Mouse (Mus musculus): ENCODE data around the gene Ralgps1. TPM values are rescaled to one million over a fixed set of nuclear protein-coding genes. Genes with fewer than 3 reads are reported as not detected.

Ralgps1 gene
- polyA plus RNA-seq, 1 experiment from 2014 or later = 1.8 TPM

DNA sequence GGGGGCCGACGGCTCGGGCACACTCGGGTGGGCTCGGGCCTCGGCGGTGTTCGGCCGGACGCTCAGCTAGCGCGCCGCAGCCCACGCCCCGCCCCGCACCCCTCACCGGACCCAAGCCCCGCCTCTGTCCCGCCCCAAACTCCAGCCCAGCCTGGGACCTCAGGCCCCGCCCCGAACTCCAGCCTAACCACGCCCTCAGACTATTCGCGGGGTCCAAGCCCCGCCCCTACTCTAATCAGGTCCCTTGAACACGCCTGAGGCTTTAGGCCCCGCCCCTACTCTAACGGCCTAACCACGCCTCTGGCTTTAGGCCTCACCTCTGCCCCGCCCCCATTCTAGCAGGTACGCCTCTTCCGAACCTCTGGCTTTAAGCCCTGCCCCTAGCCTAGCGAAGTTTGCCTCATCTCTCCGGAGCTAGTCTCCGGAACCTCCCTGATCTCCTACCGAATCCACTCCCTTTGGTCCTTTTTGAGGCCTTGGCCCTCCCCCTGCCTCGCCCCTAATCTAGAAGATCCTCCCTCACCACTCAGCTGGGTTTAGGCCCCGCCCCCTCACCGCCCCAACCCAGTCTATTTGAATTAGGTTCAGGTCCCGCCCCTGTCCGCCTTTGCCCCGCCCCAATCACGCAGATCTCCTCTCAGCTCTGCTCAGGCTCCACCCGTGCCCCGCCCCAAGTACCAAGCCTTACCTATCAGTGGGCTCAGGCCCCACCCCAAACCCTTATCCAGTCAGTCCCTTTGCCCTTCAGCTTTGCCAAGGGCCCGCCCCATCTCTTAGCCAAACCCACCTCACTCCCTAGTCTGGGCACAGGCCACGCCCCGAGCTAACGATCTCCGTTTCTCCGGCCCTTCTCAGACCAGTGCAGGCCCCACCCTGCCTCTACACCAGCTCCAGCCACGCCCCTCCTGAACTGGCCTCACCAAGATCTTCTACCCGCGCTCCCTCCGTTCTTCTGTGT, 240.5 kb downstream of the Ralgps1 start:
- Histone ChIP-seq H3K9me3 (ENCODE audit: low read length) (no peaks in the 10 kb centered on the region), H3K36me3 (ENCODE audit: insufficient read depth, low read length) (no peaks in the 10 kb centered on the region), H3K9ac (replicated peaks; ENCODE audit: low read depth) (peak overlapping the region; percentile 43), H3K27ac (ENCODE audit: low read length) (peak overlapping the region; percentile 54; the same call in 1 of the 2 replicates), H3K4me2 (replicated peaks; ENCODE audit: low read depth, low read length) (peak overlapping the region; percentile 99), H3K4me3 (ENCODE audit: low read depth, low read length) (peak overlapping the region; percentile 65), H3K27me3 (replicated peaks; ENCODE audit: insufficient read depth, low read length) (0 out of 2 replicates have a peak, but pooled peaks cover 4% of the 10 kb centered on the region), H3K4me1 (ENCODE audit: insufficient read depth, low read depth, low read length) (peaks cover 6% of the 10 kb centered on the region; the same call in 1 of the 2 replicates)
- ATAC-seq (peak; percentile 90), DNase-seq (ENCODE audit: low spot score) (peak; percentile 99)
- TF ChIP-seq EP300 (IDR thresholded peaks at IDR 0.05) (0 out of 2 replicates have a peak, but pooled peaks have one; percentile 9), CTCF (IDR thresholded peaks at IDR 0.05) (no peak)
- WGBS = 1% methylated on average over 51 of the region's 55 CpGs

DNA sequence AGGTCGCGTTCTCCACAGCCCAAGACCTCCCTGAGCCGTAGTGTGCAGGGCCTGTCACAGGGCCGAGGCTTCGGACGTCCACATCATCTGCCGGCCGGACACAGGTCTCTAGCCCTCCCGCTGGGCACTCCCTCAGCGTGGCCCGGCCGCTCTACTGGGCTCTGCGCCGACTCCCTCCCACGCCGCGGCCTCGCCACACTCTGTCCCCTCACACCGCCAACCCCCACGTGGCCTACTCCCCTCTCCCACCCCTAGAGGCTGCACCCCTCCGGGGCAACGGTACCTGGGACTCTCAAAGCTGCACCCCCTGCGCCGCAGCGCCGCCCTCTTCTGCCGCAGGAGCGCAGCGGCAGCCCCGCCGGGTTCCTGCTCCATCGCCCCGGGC, 241.2 kb downstream of the Ralgps1 start:
- Histone ChIP-seq H3K4me1 (ENCODE audit: insufficient read depth, low read depth, low read length) (peaks cover 6% of the 10 kb centered on the region; the same call in 1 of the 2 replicates), H3K9me3 (ENCODE audit: low read length) (no peaks in the 10 kb centered on the region), H3K36me3 (ENCODE audit: insufficient read depth, low read length) (no peaks in the 10 kb centered on the region), H3K27ac (ENCODE audit: low read length) (peak overlapping the region; percentile 54), H3K27me3 (replicated peaks; ENCODE audit: insufficient read depth, low read length) (0 out of 2 replicates have a peak, but pooled peaks cover 4% of the 10 kb centered on the region), H3K4me3 (ENCODE audit: low read depth, low read length) (peak overlapping the region; percentile 65), H3K9ac (replicated peaks; ENCODE audit: low read depth) (peak overlapping the region; percentile 43), H3K4me2 (replicated peaks; ENCODE audit: low read depth, low read length) (peak overlapping the region; percentile 99)
- peak; percentile 54 for TF ChIP-seq CTCF (IDR thresholded peaks at IDR 0.05)
- no peak for TF ChIP-seq EP300 (IDR thresholded peaks at IDR 0.05)
- ATAC-seq = peak; percentile 7
- 1% methylated on average over 28 of the region's 33 CpGs for WGBS
- no peak for DNase-seq (ENCODE audit: low spot score)

DNA sequence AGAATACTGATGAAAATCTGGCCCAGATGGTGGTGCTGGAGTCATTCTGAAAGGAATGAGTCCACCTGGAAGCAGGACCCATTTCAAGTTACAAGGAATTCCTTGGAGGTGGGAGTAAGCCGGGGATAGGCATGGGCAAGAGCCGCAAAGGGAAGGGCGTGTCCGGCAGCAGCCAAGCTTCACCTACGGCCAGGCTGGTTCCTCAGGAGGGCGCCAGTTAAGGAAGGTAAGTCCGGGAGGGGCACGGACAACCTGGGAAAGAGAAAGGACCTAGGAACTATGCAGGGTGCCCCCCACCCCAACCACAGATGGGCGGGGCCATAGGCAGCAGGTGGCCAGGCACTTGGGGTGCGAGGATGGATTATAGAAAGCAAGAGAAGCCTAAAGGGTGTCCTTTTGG, 241.6 kb downstream of the Ralgps1 start:
- peaks cover 6% of the 10 kb centered on the region; the same call in 1 of the 2 replicates for H3K4me1 ChIP-seq (ENCODE audit: insufficient read depth, low read depth, low read length)
- DNase-seq (ENCODE audit: low spot score) (peak; percentile 43), ATAC-seq (no peak)
- TF ChIP-seq CTCF (IDR thresholded peaks at IDR 0.05) = no peak; the same call in 1 of the 2 replicates
- 0 out of 2 replicates have a peak, but pooled peaks cover 4% of the 10 kb centered on the region for H3K27me3 ChIP-seq (replicated peaks; ENCODE audit: insufficient read depth, low read length)
- no peaks in the 10 kb centered on the region for H3K9me3 ChIP-seq (ENCODE audit: low read length)
- WGBS = 1% methylated on average over 10 of the region's 10 CpGs
- peak overlapping the region; percentile 43 for H3K9ac ChIP-seq (replicated peaks; ENCODE audit: low read depth)
- peak overlapping the region; percentile 99 for H3K4me2 ChIP-seq (replicated peaks; ENCODE audit: low read depth, low read length)
- peak overlapping the region; percentile 54; the same call in 1 of the 2 replicates for H3K27ac ChIP-seq (ENCODE audit: low read length)
- peak overlapping the region; percentile 65 for H3K4me3 ChIP-seq (ENCODE audit: low read depth, low read length)
- H3K36me3 ChIP-seq (ENCODE audit: insufficient read depth, low read length) = no peaks in the 10 kb centered on the region

DNA sequence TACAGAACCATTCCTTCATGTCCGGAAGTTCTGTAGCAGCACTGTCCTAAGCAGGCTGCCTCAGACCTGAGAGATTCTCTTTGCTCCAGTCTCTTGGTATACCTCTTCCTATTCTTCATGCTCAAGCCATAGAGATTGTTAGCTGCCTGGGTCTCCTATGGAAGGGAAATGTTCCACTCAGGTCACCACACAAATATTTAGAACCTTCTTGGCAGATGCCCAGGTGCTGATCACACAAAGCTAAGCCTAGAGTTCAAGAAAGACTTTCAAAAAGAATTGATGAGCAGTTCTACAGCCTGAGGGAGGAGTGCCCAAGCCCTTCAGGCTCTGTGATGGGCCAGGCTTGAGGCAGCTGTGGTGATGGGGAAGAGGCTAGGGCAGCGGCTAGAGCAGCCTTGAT, 242.3 kb downstream of the Ralgps1 start:
- no peak overlapping the region for H3K4me3 ChIP-seq (ENCODE audit: low read depth, low read length)
- no peaks in the 10 kb centered on the region for H3K9me3 ChIP-seq (ENCODE audit: low read length)
- TF ChIP-seq CTCF (IDR thresholded peaks at IDR 0.05) (no peak), EP300 (IDR thresholded peaks at IDR 0.05) (no peak)
- no peak overlapping the region for H3K4me2 ChIP-seq (replicated peaks; ENCODE audit: low read depth, low read length)
- H3K27ac ChIP-seq (ENCODE audit: low read length) = no peak overlapping the region
- no peak for ATAC-seq
- WGBS = 69% methylated on average over 2 of the region's 2 CpGs
- no peaks in the 10 kb centered on the region for H3K36me3 ChIP-seq (ENCODE audit: insufficient read depth, low read length)
- DNase-seq (ENCODE audit: low spot score) = no peak
- 0 out of 2 replicates have a peak, but pooled peaks cover 4% of the 10 kb centered on the region for H3K27me3 ChIP-seq (replicated peaks; ENCODE audit: insufficient read depth, low read length)
- H3K9ac ChIP-seq (replicated peaks; ENCODE audit: low read depth) = no peak overlapping the region
- H3K4me1 ChIP-seq (ENCODE audit: insufficient read depth, low read depth, low read length) = peaks cover 6% of the 10 kb centered on the region; the same call in 1 of the 2 replicates

DNA sequence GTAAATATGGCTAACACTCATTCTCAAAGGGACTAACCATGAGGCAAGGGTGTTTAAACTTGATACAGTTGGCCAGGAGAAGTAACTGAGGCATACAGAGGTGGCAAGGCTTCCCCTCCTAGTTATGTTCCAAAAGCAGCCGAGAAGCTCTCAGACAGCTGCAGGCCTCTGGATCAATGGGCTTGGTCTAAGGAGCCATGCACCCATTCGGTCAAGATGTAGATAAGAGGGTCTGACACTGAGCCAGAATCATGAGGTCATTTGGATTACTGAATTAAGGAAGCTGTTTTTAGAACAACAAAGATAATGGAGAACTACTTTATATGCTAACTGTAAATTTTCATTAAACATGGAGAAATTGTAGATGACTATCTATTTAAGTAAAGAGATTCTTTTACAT, 244.0 kb downstream of the Ralgps1 start:
- no peak for DNase-seq (ENCODE audit: low spot score)
- Histone ChIP-seq H3K36me3 (ENCODE audit: insufficient read depth, low read length) (no peaks in the 10 kb centered on the region), H3K4me2 (replicated peaks; ENCODE audit: low read depth, low read length) (no peak overlapping the region), H3K27me3 (replicated peaks; ENCODE audit: insufficient read depth, low read length) (0 out of 2 replicates have a peak, but pooled peaks cover 4% of the 10 kb centered on the region), H3K4me1 (ENCODE audit: insufficient read depth, low read depth, low read length) (peaks cover 6% of the 10 kb centered on the region; the same call in 1 of the 2 replicates), H3K9me3 (ENCODE audit: low read length) (no peaks in the 10 kb centered on the region), H3K4me3 (ENCODE audit: low read depth, low read length) (no peak overlapping the region), H3K9ac (replicated peaks; ENCODE audit: low read depth) (no peak overlapping the region), H3K27ac (ENCODE audit: low read length) (no peak overlapping the region)
- ATAC-seq = no peak
- WGBS = 40% methylated on average over 2 of the region's 2 CpGs
- TF ChIP-seq CTCF (IDR thresholded peaks at IDR 0.05) = no peak
- TF ChIP-seq EP300 (IDR thresholded peaks at IDR 0.05) = no peak

DNA sequence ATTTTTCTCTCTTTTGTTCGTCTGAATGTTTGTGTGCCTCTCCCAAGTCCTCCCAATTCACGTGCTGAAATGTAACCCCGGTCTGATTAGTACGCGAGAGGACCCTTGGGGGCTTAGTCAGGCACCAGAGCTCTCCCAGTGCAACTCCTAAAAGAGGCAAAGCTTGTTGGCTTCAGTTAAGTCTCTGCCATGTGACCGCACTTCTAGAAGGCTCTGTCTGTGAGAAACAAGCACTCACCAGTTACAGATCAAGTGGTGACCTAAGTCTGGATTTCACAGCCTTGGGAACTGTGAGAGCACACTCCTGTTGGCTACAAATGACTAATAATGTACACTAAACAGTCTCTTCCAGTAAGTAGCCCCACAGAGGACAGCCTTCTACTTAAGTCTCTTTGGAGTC, 248.4 kb downstream of the Ralgps1 start:
- WGBS = 59% methylated on average over 6 of the region's 6 CpGs
- DNase-seq (ENCODE audit: low spot score) (peak; percentile 84), ATAC-seq (peak; percentile 96)
- H3K9me3 ChIP-seq (ENCODE audit: low read length) = no peaks in the 10 kb centered on the region
- H3K9ac ChIP-seq (replicated peaks; ENCODE audit: low read depth) = no peak overlapping the region
- no peak overlapping the region for H3K4me2 ChIP-seq (replicated peaks; ENCODE audit: low read depth, low read length)
- H3K4me3 ChIP-seq (ENCODE audit: low read depth, low read length) = no peak overlapping the region
- peak overlapping the region; percentile 72 for H3K27ac ChIP-seq (ENCODE audit: low read length)
- TF ChIP-seq EP300 (IDR thresholded peaks at IDR 0.05) (peak; percentile 49; the same call in 1 of the 2 replicates), CTCF (IDR thresholded peaks at IDR 0.05) (no peak)
- no peaks in the 10 kb centered on the region for H3K4me1 ChIP-seq (ENCODE audit: insufficient read depth, low read depth, low read length)
- no peaks in the 10 kb centered on the region for H3K36me3 ChIP-seq (ENCODE audit: insufficient read depth, low read length)
- no peaks in the 10 kb centered on the region for H3K27me3 ChIP-seq (replicated peaks; ENCODE audit: insufficient read depth, low read length)
